Mouse (Mus musculus): ENCODE measurements around the gene Tagap.
"Not testable (repeated sequence)": the region's sequence is repeated elsewhere in the genome, so short reads cannot be mapped to it uniquely, and the experiment has no call there.

Tagap gene

GRCm38 (mm10) chr17:7914596-7915227, 11.1 kb upstream of the Tagap start:
- DNase-seq (ENCODE audit: low spot score in 2 of 2), result no peak

GRCm38 (mm10) chr17:7915791-7916190, 10.0 kb upstream of the Tagap start:
- DNase-seq (ENCODE audit: low spot score in 2 of 2), result no peak

DNA sequence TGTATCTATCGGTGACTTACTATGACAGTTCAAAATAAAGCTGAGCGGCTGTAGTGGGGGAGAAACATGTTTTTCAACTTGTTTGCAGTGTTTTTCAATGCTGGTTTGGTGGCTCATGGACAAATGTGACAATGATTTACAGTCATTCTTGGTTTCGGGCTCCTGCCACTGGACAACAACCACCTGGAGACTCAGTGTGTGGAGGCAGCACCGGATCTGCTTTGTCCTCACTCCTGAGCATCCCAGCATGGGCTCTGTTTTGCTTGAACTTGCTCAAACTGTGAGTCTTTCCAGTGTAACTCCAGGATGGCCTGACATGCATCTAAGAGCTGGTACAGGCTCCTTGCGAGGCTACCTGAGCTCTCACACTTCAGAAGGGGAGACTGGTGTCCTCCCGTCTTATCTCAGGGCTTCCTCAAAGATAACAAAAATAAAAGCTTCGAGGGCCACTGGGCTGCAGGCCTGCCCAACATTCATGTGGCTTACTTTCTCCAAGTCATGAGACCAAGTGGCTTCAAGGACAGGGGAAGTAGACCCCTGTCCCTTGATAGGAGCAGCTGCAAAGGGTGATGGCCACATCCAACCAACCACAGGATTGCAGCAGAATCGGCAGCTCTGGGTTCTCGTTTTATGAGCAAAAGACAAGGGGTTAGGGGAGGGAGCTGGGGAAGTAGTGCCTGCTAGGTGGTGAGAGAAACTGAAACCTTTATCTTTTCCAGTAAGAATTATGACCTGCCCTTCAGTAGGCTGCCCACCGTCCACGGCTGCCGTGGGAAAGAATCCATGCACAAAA, 8.8 kb upstream of the Tagap start:
- DNase-seq (ENCODE audit: low spot score in 2 of 2), result no peak

- DNase-seq (ENCODE audit: low spot score in 2 of 2), result no peak
These were observed 7.4 kb upstream of the Tagap start for GRCm38 (mm10) chr17:7918355-7918754.

DNA sequence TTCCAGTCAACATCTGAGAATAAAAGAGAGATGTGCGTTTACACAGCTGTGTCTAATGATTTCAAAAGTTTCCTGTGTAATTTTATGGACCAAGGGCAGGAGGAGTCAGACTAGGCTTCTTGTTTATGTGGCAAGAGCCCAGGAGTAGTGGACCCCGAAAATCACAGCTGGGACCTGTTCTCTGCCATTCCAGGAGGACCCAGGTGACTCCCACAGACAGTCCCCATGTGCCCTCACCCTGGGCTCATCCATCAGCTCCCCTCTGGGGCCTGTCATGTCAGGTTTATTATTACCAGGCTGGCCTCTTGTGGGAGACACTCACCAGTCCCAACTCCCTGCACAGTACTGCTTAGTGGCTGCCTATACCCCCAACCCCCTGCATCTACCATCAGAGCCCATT, 6.6 kb upstream of the Tagap start:
- no peak for DNase-seq (ENCODE audit: low spot score in 2 of 2)

DNA sequence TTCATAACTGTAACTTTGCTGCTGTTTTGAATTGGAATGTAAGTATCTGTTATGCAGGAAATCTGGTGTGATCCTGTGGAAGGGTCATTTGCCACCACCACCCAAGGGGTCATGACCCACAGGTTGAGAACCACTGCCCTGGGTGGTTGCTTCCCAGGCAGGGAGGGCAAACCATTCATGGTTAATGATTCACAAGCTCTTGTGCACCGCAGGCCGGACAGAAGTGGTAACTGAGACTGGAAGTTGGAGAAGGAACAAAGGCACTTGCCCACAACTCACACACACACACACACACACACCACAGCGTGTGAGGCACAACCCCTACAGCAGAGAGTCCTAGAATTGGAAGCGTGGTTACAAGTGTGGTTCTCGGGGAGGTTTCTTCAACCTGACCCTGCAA, 3.2 kb upstream of the Tagap start:
- DNase-seq (ENCODE audit: low spot score in 2 of 2), result no peak

DNA sequence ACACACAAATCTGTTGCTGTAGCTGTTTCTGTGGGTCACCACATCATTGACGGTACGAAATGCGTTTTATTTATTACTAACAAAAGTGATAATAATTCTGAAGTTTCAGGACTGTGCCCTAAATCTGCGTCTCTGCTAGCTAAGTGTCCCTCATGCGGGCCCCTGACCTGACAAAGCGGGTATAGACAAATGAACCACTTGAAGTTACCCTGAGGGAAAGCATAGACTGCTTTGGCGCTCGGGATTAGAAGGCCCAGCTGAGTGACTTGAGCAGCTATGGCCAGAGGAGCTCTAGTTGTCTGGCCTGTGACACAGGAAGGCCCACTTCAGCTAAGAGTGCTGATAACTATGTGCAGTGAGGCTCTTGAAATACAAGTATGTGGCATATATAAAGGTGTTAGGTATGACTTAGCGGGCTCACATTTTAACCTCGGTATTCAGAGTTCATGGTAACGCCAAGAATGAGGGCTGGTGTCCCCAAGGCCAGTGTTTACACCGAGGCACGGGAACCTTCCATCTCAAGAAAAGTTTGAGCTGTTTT, 1.5 kb upstream of the Tagap start:
- no peak for DNase-seq (ENCODE audit: low spot score in 2 of 2)

GRCm38 (mm10) chr17:7927582-7928535, 2.1 kb downstream of the Tagap start:
- DNase-seq (ENCODE audit: low spot score in 2 of 2), result peak; percentile 51 to 62

DNA sequence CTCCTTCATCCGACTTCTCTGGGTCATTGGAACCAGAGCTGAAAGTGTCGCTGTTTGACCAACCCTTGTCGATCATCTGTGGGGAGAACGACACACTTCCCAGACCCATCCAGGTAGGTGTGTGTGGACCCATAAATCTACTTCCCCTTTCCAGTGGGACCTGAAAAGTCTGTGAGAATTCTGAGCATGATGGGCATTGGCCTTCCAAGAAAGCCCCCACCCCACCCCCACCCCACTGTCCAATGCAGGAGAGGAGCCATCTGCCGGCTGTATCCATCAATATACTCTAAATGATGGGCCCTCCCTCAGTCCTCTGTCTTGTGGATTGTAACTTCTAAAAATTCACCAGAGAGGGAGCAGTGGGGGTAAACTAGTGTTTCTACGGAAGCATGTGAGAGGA, 2.9 kb downstream of the Tagap start:
- DNase-seq (ENCODE audit: low spot score in 2 of 2), result no peak

GRCm38 (mm10) chr17:7929279-7929678, 3.5 kb downstream of the Tagap start:
- DNase-seq (ENCODE audit: low spot score in 2 of 2), result no peak

GRCm38 (mm10) chr17:7931096-7931990, 5.5 kb downstream of the Tagap start:
- DNase-seq (ENCODE audit: low spot score in 2 of 2), result no peak

DNA sequence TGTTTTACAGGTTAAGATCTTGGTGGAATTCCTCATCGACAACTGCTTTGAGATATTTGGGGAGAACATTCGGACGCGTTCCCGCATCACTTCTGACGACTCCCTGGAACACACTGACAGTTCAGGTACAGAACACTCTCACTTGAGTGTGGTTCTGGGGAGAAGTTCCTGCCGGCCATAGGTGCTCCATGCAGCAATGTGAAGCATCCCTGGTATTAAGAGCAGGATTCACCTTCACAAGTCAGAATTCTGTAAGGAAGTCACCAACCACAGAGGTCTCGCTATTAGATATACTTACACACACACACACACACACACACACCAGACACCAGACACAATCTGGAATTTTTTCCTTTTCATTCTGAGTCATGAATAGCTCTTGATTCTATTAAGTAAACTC, 6.3 kb downstream of the Tagap start:
- not testable (repeated sequence) for DNase-seq (ENCODE audit: low spot score in 2 of 2)

- DNase-seq (ENCODE audit: low spot score in 2 of 2), result peak in 1 of 2 experiments; percentile 46
These were observed 13.8 kb downstream of the Tagap start for GRCm38 (mm10) chr17:7939640-7940039.

GRCm38 (mm10) chr17:7945117-7946052, 19.6 kb downstream of the Tagap start, which contains the start of gene Rsph3a:
TSS of gene Rsph3a (plus strand) at chr17:7945614.
- peak; percentile 57 to 68 for DNase-seq (ENCODE audit: low spot score in 2 of 2)

GRCm38 (mm10) chr17:7946053-7946627, 20.3 kb downstream of the Tagap start:
- not testable (repeated sequence) for DNase-seq (ENCODE audit: low spot score in 2 of 2)

DNA sequence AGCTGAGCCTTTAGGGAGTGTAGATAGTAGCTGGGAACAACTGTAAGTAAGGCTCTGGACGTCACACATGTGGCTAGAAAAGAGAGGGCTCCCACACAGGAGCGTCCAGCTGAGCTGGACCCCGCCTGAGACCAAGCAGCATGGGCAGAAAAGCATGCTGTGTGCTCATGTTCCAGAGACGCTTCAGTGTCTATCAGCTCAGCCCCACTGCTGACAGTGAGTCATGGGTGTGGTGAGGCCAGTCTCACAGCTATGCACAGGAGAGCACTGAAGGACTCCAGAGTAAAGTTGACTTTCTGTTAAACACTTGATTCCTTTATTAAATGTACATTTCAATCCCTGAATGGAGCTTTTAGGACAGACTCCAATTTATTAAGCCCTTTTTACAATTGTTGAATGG, 25.5 kb downstream of the Tagap start:
- DNase-seq (ENCODE audit: low spot score in 2 of 2), result not testable (repeated sequence)

- DNase-seq (ENCODE audit: low spot score in 2 of 2), result not testable (repeated sequence)
These were observed 31.4 kb downstream of the Tagap start for GRCm38 (mm10) chr17:7957242-7957641.

GRCm38 (mm10) chr17:7963333-7963732, 37.5 kb downstream of the Tagap start:
- not testable (repeated sequence) for DNase-seq (ENCODE audit: low spot score in 2 of 2)

- not testable (repeated sequence) for DNase-seq (ENCODE audit: low spot score in 2 of 2)
These were observed 38.6 kb downstream of the Tagap start for GRCm38 (mm10) chr17:7964398-7964797.

Measured in frontal cortex, postnatal 25 days (tissue).